Mouse (Mus musculus) midbrain, embryonic 13.5 days (tissue): Measurements from ENCODE around the gene Cd27. TPM values are rescaled to one million over a fixed set of nuclear protein-coding genes. Genes with fewer than 3 reads are reported as not detected.

ENCODE experiments used
- ATAC-seq: fragments of 200-750 bp; cut with Nextera tagmentation; 2 replicates; pipeline ENCODE4 v1.8.0; 2017; ENCODE audit warnings: mild to moderate bottlenecking, moderate TSS enrichment, moderate library complexity
- H3K27ac ChIP-seq: fragments of 300-500 bp; sonication (generic); 2 replicates; pipeline ENCODE4 v1.5.1; 2015; ENCODE audit warnings: inconsistent platforms, mild to moderate bottlenecking, moderate library complexity
- H3K27me3 ChIP-seq: fragments of 300-500 bp; sonication (generic); 2 replicates; pipeline ENCODE4 v1.6.1; 2015; ENCODE audit warnings: mild to moderate bottlenecking, inconsistent platforms
- H3K36me3 ChIP-seq: fragments of 300-500 bp; sonication (generic); 2 replicates; pipeline ENCODE4 v1.6.1; 2015; ENCODE audit warnings: mild to moderate bottlenecking, inconsistent platforms
- H3K4me1 ChIP-seq: fragments of 300-500 bp; sonication (generic); replicated peaks from 2 replicates; pipeline ENCODE4 v1.6.1; 2015; ENCODE audit warnings: inconsistent platforms
- H3K4me2 ChIP-seq: fragments of 300-500 bp; sonication (generic); replicated peaks from 2 replicates; pipeline ENCODE4 v1.6.1; 2015; ENCODE audit warnings: moderate library complexity, mild to moderate bottlenecking, inconsistent platforms
- H3K4me3 ChIP-seq: fragments of 300-500 bp; sonication (generic); replicated peaks from 2 replicates; pipeline ENCODE4 v1.5.1; 2015; ENCODE audit warnings: mild to moderate bottlenecking, inconsistent platforms
- H3K9ac ChIP-seq: fragments of 300-500 bp; sonication (generic); replicated peaks from 2 replicates; pipeline ENCODE4 v1.6.1; 2015; ENCODE audit warnings: mild to moderate bottlenecking, inconsistent platforms
- H3K9me3 ChIP-seq: fragments of 300-500 bp; sonication (generic); 2 replicates; pipeline ENCODE4 v1.6.1; 2016; ENCODE audit warnings: mild to moderate bottlenecking, inconsistent platforms
- WGBS: fragments of 180-500 bp; shearing (Covaris S2); methylation state at CpG from one replicate; pipeline ENCODE4 v1.1.7; 2015; 5-methylcytosine and 5-hydroxymethylcytosine counted together
- microRNA-seq: library from miRNA; unstranded; fragments of <30 nt; microRNA quantifications from one replicate; pipeline ENCODE4, GENCODE M21; 2016
- polyA plus RNA-seq: library from polyadenylated mRNA; unstranded; fragments of >200 nt; fragmentation: Nextera tagmentation; extraction: Ambion mirVana; gene quantifications from 2 replicates; pipeline ENCODE4 v1.2.1, GENCODE M21; 2015

Cd27 gene
- polyA plus RNA-seq, 1 experiment from 2014 or later = 2.5 TPM

GRCm38 (mm10) chr6:125195541-125196075 is 41.2 kb downstream of the Cd27 start:
- H3K4me3 ChIP-seq = no peak overlapping the region
- no peaks in the 10 kb centered on the region for H3K9me3 ChIP-seq
- H3K9ac ChIP-seq = no peak overlapping the region
- H3K4me2 ChIP-seq = no peak overlapping the region
- H3K27me3 ChIP-seq = no peaks in the 10 kb centered on the region
- H3K4me1 ChIP-seq = peaks cover 25% of the 10 kb centered on the region
- 30% methylated on average over 1 of the region's 1 CpGs for WGBS
- H3K27ac ChIP-seq = no peak overlapping the region
- no peak for ATAC-seq
- H3K36me3 ChIP-seq = peaks cover 19% of the 10 kb centered on the region

DNA sequence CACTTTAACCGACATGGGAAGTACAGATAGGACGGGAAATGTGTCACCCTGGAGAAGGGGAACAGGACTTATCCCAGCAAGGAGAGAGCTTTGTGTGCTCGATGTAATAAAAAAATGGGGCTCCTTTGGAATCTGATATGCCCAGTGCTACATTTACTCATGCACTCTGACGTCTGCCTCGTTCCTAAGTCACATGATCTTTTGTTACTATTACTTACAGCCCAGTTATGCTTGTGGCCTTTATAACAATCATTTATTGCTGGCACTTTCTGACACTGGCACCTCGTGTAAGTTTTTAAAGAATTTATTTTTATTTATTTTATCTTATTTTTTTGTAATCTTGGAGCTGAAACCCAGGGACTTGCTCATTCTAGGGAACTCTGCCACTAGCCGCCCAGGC is 43.4 kb downstream of the Cd27 start:
- Histone ChIP-seq H3K27me3 (no peaks in the 10 kb centered on the region), H3K27ac (no peak overlapping the region), H3K4me1 (peaks cover 39% of the 10 kb centered on the region), H3K9ac (no peak overlapping the region), H3K4me2 (peak overlapping the region; percentile 90; the same call in 1 of the 2 replicates), H3K36me3 (peaks cover 32% of the 10 kb centered on the region), H3K9me3 (no peaks in the 10 kb centered on the region), H3K4me3 (no peak overlapping the region)
- 81% methylated on average over 7 of the region's 7 CpGs for WGBS
- ATAC-seq = no peak

GRCm38 (mm10) chr6:125192841-125193240 is 44.0 kb downstream of the Cd27 start:
- peak overlapping the region; percentile 72 for H3K4me3 ChIP-seq
- no peaks in the 10 kb centered on the region for H3K27me3 ChIP-seq
- no peak for ATAC-seq
- H3K9me3 ChIP-seq = no peaks in the 10 kb centered on the region
- 52% methylated on average over 5 of the region's 5 CpGs for WGBS
- peak overlapping the region; percentile 83 for H3K9ac ChIP-seq
- H3K36me3 ChIP-seq = peaks cover 35% of the 10 kb centered on the region
- H3K27ac ChIP-seq = peak overlapping the region; percentile 100; the same call in 1 of the 2 replicates
- H3K4me2 ChIP-seq = peak overlapping the region; percentile 90
- H3K4me1 ChIP-seq = peaks cover 39% of the 10 kb centered on the region

DNA sequence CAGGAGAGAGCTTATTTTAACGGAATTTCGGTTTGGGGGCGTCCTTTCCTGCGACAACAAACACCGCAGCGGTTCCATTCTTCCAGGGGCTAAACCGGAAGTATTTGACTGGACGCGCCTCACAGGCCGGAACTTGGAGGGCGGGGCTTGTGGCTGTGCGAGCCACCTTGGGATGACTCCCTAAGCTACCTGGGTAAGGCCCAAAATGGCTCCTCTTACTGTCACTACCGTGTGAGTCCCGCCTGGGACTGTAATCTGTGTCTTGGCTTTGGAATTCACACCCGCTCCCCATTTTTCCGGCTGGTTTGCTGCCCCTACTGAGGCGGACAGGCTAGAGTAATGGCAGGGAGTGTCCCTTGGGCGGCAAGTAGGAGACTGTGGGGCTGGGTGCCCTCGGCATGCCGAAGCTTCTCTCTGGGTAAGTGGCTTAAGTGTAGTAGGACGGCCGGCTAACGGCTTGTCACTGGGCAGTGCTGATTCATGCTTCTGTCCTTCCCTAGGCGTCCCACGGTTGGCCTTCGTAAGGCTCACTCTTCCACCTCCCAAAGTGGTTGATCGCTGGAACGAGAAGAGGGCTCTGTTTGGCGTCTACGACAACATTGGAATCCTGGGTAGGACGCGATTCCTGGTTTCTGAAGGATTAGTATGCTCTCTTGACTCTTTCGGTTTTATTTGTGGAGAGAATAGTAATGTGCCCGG is 44.6 kb downstream of the Cd27 start:
- Histone ChIP-seq H3K9ac (peak overlapping the region; percentile 83), H3K9me3 (no peaks in the 10 kb centered on the region), H3K4me3 (peak overlapping the region; percentile 72), H3K4me2 (peak overlapping the region; percentile 90), H3K27ac (peak overlapping the region; percentile 100), H3K4me1 (peaks cover 39% of the 10 kb centered on the region), H3K36me3 (peaks cover 42% of the 10 kb centered on the region), H3K27me3 (no peaks in the 10 kb centered on the region)
- WGBS = under 1% methylated on average over 34 of the region's 34 CpGs
- ATAC-seq = peak; percentile 96

DNA sequence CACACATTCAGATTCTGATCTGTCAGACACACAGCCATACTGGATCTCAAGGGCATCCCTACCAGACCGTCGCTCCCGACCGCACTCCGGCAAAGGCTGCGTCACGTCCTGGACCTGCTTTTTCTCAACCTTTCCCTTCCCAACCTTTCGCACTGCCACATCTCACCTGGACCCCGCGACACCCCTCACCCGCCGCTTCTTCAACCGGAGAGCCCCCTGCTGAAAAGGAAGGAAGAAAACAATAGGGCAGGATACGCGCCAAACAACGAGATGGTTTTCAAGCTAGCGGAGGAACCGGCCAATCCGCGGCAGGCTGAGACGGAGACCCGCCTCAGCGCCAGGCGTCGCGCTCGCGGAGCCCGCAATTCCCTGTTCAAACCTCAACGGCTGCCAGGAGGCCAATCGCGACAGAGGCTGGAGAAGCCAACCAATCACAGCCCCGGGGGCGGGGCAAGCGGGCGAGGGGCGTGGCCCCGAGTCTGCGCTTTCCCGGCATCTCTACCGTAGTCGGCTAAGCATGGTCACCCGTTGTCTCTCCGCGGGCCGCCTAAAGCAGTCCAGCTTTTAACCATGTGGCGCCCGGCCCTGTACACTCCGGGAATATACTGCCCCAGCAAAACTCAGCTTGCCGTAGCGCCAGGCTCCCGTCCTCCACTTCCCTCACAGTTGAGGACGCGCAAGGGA is 45.3 kb downstream of the Cd27 start, which contains the start of the genes Ncapd2 and Mrpl51:
Gene Ncapd2, minus strand, starts transcription at position 370 of the 684 bp plus-strand sequence.
Gene Mrpl51, plus strand, starts transcription at position 470 of the 684 bp plus-strand sequence.
- Histone ChIP-seq H3K9ac (peak within 1 kb of the TSS; percentile 83), H3K4me1 (peaks cover 39% of the 10 kb centered on the region), H3K27ac (peak within 1 kb of the TSS; percentile 100), H3K9me3 (no peaks in the 10 kb centered on the region), H3K4me3 (peak within 1 kb of the TSS; percentile 72), H3K4me2 (peak within 1 kb of the TSS; percentile 90), H3K36me3 (peaks cover 48% of the 10 kb centered on the region), H3K27me3 (no peaks in the 10 kb centered on the region)
- WGBS = under 1% methylated on average over 54 of the region's 54 CpGs
- peak; percentile 98 for ATAC-seq

GRCm38 (mm10) chr6:125190816-125191215 is 46.0 kb downstream of the Cd27 start:
- H3K27me3 ChIP-seq = no peaks in the 10 kb centered on the region
- peaks cover 55% of the 10 kb centered on the region for H3K36me3 ChIP-seq
- peak overlapping the region; percentile 90 for H3K4me2 ChIP-seq
- H3K27ac ChIP-seq = peak overlapping the region; percentile 88; the same call in 1 of the 2 replicates
- no peaks in the 10 kb centered on the region for H3K9me3 ChIP-seq
- peaks cover 35% of the 10 kb centered on the region for H3K4me1 ChIP-seq
- H3K4me3 ChIP-seq = peak overlapping the region; percentile 72
- H3K9ac ChIP-seq = peak overlapping the region; percentile 75
- no peak for ATAC-seq

GRCm38 (mm10) chr6:125186203-125186602 is 50.6 kb downstream of the Cd27 start:
- WGBS = 95% methylated on average over 10 of the region's 10 CpGs
- no peak overlapping the region for H3K9ac ChIP-seq
- H3K9me3 ChIP-seq = no peaks in the 10 kb centered on the region
- no peak overlapping the region for H3K27ac ChIP-seq
- H3K27me3 ChIP-seq = no peaks in the 10 kb centered on the region
- no peak overlapping the region for H3K4me2 ChIP-seq
- peaks cover 83% of the 10 kb centered on the region for H3K36me3 ChIP-seq
- H3K4me3 ChIP-seq = no peak overlapping the region
- ATAC-seq = no peak
- peaks cover 16% of the 10 kb centered on the region for H3K4me1 ChIP-seq

Small RNA genes within 50 kb of the gene (microRNA-seq; reads per million reads assigned to microRNA genes)
- gene Mir3098 (1.2 reads per million), gene Mir8113 (not detected)

Other genes with a start within 250 kb of the Cd27 start
- 25.6 and 27.4 TPM in 2 replicates for gene Pianp, start 240.3 kb downstream of the Cd27 start, polyA plus RNA-seq
- 18.8 and 23.1 TPM in 2 replicates for gene Zfp384, start 227.9 kb downstream of the Cd27 start, polyA plus RNA-seq
- 195 and 201 TPM in 2 replicates for gene Ing4, start 197.2 kb downstream of the Cd27 start, polyA plus RNA-seq
- gene Acrbp, start 187.3 kb downstream of the Cd27 start, polyA plus RNA-seq = 15.8 and 19.7 TPM in 2 replicates
- 0.34 and 0.37 TPM in 2 replicates for gene Lpar5, start 169.1 kb downstream of the Cd27 start, polyA plus RNA-seq
- 133 and 138 TPM in 2 replicates for gene Chd4, start 141.0 kb downstream of the Cd27 start, polyA plus RNA-seq
- gene Nop2, start 105.1 kb downstream of the Cd27 start, polyA plus RNA-seq = 43.2 and 45.9 TPM in 2 replicates
- gene Iffo1, start 91.8 kb downstream of the Cd27 start, polyA plus RNA-seq = 14.9 and 19.3 TPM in 2 replicates
- 1,484 and 1,546 TPM in 2 replicates for gene Gapdh, start 70.5 kb downstream of the Cd27 start, polyA plus RNA-seq
- gene Ncapd2, start 45.3 kb downstream of the Cd27 start, polyA plus RNA-seq = 101 and 103 TPM in 2 replicates
- gene Mrpl51, start 45.2 kb downstream of the Cd27 start, polyA plus RNA-seq = 163 and 165 TPM in 2 replicates
- gene Vamp1, start 21.5 kb downstream of the Cd27 start, polyA plus RNA-seq = 7.7 and 8.8 TPM in 2 replicates
- gene Tapbpl, start 5.2 kb downstream of the Cd27 start, polyA plus RNA-seq = 3.2 and 3.7 TPM in 2 replicates
- 0.11 TPM in 1 of 2 replicates, not detected in the other for gene Tuba3a, start 49.0 kb upstream of the Cd27 start, polyA plus RNA-seq
- gene Ltbr, start 76.9 kb upstream of the Cd27 start, polyA plus RNA-seq = 11.3 and 13.3 TPM in 2 replicates
- 0.39 and 0.46 TPM in 2 replicates for gene Scnn1a, start 83.6 kb upstream of the Cd27 start, polyA plus RNA-seq
- 10.2 and 12.1 TPM in 2 replicates for gene Tnfrsf1a, start 112.4 kb upstream of the Cd27 start, polyA plus RNA-seq
- gene Plekhg6, start 143.8 kb upstream of the Cd27 start, polyA plus RNA-seq = 0.08 and 0.23 TPM in 2 replicates